Mouse (Mus musculus) kidney, postnatal 25 days (tissue): ENCODE data around the gene Ltbp3.

Experiments
- DNase-seq, 2 experiments: peaks; one replicate each; pipeline ENCODE4 v3.0.0; 2021; ENCODE audit warnings: mixed read lengths in 2 of 2

Gene Ltbp3

GRCm38 (mm10) chr19:5724549-5724941, 16.2 kb upstream of the Ltbp3 start:
- peak; percentile 78 to 88 for DNase-seq

- DNase-seq: peak in 1 of 2 experiments; percentile 59
Measured at GRCm38 (mm10) chr19:5725029-5725707, 15.5 kb upstream of the Ltbp3 start.

DNA sequence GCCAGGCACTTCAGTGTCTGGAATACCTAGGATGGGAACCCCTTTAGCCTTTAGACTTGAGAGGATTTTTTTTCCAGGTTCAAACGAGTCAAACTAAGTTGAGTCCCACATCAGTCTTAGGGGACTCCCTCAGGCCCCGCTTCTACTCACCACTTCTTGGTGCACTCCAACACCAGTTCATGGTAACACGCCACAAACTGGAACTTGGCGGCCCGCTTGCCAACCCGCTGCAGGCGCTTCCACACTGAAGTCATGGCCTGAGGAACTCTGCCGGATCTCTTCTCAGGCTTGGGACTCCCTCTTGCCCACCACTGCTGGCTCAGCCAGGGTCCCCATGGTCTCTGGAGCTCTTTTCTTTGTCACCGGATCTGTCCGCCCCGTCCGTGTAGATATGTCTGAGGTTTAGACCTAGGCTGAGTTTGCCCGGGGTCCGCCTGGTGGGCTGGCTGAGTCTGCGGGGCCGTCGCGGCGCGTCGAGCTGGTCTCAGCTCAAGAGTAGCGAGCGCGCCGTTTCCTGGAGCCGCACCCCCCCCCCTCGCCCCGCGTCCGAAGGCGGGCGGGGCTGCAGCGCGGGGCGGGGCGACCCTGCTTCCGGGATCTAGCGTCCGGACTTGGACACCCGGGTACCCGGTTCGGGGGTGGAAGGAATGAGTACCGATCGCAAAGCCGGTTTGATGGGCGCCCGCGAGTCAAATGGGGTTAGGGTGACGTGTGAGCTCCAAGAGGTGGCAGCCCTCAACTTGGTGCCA, 14.8 kb upstream of the Ltbp3 start, which contains the start of gene Ehbp1l1:
Gene Ehbp1l1, minus strand, starts transcription at position 551 of the 749 bp plus-strand sequence.
- peak; percentile 86 to 88 for DNase-seq

DNA sequence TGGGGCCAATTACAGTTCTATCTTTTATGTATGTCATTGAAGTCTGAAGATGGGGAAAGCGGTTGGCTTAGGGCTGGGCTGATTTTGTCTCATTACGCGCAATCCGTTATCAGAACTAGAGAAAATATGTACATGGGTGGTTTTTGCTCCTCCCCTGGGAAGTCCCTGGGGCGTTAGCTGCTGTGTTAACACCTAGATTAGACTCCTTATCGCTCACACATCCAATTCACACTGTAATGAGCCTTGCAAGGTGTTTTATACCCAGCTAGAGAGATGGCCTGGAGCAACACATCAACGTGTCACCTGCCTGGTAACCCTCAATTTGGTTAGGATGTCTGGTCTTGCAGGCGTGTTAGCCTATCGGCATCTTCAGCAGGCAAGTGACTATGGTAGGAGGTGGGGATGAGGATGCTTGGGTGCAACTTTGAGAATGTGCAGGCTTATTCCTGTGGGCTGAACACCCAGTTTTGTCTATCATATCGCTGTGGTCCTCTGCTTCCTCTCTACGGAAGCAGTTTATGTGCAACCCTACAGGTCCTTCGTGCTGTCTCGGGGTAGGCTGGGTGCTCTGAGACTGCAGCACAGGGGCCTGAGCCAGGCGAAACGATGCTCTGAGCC, 13.6 kb upstream of the Ltbp3 start:
- DNase-seq: no peak

DNA sequence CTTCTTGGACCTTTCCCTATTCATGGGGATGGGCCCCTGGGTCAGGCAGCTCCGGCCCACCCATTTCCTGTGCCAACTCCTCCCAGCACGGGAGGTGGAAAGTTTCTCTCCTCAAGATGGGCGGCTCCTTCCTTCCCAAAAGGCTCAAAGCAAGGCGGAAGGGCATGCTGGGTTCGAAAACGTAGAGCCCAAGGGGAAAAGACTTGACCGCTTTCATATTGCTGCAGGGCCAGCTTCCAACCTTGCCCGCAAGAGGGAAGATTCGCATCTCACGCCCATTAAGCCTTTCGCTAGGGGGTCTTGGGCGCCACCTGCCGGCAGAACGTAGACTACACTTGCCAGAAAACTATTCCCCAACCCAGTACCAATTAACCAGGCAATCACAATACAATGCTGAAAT, 13.0 kb upstream of the Ltbp3 start:
- DNase-seq: peak; percentile 87 to 93

GRCm38 (mm10) chr19:5728631-5729443, 11.9 kb upstream of the Ltbp3 start:
- peak; percentile 67 to 77 for DNase-seq

DNA sequence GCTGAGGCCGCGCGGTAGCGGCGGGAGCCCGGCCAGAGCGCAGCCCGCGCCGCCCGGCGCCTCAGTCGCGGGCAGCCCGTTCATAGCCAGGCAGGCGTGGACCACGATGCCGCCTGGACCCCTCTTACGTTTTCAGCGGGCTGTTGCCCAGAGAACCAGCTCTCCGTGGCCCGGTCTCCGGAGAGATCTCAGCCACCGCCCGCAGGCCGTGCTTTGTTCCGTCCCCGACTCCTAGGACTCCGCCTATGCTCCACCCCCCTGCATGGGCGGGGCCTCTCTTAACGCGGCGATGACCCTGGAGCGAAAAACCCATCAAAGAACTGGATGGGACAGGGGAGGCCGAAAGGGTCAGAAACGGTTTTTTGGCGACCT, 11.3 kb upstream of the Ltbp3 start, which contains the start of gene Fam89b:
Gene Fam89b, minus strand, starts transcription at position 210 of the 372 bp plus-strand sequence.
- peak; percentile 95 for DNase-seq

GRCm38 (mm10) chr19:5730314-5731186, 10.2 kb upstream of the Ltbp3 start:
- DNase-seq: peak; percentile 40 to 44

GRCm38 (mm10) chr19:5731264-5731978, 9.3 kb upstream of the Ltbp3 start:
- peak; percentile 96 to 97 for DNase-seq

GRCm38 (mm10) chr19:5734325-5734724, 6.4 kb upstream of the Ltbp3 start:
- DNase-seq: no peak

- DNase-seq: no peak
Measured at GRCm38 (mm10) chr19:5739446-5739845, 1.3 kb upstream of the Ltbp3 start.

- DNase-seq: peak; percentile 69 to 88
Measured at GRCm38 (mm10) chr19:5741641-5742240, 1.0 kb downstream of the Ltbp3 start.

DNA sequence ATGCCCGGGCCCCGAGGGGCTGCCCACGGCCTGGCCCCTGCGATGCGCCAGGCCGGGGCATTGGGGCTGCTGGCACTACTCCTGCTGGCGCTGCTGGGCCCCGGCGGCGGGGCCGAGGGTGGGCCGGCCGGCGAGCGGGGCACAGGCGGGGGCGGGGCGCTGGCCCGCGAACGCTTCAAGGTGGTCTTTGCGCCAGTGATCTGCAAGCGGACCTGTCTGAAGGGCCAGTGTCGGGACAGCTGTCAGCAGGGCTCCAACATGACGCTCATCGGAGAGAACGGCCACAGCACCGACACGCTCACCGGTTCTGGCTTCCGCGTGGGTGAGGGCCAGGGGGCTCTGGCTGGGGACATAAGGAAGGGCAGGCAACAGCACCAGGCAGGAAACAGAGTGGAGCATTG, 1.5 kb downstream of the Ltbp3 start:
- no peak for DNase-seq

DNA sequence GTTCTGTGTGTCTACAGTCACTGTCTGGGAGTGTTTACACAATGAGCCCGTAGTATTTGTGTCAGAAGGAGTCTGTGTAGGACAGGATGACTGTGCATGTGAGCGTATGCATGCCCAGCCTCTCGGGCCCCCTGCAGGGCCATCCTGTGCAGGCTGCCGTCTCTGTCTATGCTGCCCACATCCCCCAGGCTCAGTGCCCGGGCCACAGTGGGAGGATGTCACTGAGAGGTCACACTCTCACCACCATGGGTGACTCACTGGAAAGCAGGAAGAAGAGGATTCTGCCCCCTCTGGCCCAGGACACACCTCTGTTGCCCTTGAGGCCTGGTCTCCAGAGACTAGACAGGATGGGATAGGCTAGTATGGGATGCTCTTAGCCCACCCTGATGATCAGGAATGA, 2.9 kb downstream of the Ltbp3 start:
- peak in 1 of 2 experiments; percentile 67 for DNase-seq

DNA sequence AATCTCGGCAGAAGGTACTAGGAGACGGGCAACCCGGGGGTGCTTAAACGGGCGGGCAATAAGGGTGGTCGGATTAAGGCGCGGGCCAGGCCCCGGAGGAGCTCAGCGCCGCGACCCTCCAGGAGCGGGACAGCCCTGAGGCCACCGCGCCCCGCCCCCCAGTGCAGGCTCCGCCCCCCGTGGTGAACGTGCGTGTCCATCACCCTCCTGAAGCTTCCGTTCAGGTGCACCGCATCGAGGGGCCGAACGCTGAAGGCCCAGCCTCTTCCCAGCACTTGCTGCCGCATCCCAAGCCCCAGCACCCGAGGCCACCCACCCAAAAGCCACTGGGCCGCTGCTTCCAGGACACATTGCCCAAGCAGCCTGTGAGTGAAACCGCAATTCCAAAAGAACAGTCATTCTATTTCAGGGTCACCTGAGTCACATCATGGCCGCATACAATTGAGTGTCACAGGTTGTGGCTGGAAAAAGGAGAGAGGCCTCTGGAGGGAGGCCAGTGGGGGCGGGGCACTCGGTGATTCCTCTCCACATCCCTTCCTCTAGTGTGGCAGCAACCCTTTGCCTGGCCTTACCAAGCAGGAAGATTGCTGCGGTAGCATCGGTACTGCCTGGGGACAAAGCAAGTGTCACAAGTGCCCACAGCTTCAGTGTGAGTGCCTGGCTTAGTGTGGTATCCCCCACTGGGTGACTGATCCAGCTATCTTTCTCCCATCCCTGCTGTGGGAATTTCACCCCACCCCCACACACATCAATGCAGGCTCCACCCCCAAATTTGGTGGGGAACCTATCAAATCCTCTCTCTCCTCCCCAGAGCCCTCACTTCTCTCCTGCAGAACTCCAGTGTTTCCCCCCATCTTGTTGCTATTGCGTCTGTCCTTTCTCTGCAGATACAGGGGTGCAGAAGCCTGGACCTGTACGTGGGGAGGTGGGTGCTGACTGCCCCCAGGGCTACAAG, 5.3 kb downstream of the Ltbp3 start:
- no peak for DNase-seq

DNA sequence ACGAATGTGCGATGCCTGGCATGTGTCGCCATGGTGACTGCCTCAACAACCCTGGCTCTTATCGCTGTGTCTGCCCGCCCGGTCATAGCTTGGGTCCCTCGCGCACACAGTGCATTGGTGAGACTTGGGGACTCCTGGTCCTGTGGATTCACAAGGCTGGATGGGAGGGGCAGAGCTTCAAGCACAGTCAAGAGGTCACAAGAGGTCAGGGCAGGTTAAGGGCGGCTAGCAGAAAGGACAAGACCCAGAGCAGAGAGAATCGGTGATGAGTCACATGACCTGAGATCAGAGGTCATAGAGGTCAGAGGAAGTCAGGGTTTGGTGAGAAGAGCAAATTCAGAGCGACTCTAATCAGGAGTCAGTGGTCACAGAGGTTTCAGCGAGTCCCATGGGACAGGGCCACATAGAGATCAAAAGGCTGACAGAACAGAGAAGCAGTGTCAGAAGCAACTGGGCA, 6.2 kb downstream of the Ltbp3 start:
- no peak for DNase-seq

DNA sequence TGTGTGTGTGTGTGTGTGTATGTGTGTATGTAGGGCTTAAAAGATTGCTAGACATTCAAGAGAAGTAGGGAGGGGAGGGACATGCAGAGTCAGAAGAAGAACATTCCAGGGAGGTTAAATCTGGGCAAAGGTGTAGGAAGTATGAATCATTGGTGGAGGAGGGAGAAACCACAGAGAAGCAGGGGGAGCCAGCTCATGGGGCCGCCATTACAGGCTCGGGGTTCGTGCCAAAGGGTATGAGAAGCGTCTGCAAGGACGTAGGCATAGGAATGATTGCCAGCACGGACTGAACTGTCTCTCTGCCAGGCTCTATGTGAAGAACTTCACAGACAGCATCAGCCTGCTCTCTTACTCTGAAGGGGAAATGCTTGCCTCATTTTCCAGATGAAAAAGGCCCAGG, 8.8 kb downstream of the Ltbp3 start:
- no peak for DNase-seq

DNA sequence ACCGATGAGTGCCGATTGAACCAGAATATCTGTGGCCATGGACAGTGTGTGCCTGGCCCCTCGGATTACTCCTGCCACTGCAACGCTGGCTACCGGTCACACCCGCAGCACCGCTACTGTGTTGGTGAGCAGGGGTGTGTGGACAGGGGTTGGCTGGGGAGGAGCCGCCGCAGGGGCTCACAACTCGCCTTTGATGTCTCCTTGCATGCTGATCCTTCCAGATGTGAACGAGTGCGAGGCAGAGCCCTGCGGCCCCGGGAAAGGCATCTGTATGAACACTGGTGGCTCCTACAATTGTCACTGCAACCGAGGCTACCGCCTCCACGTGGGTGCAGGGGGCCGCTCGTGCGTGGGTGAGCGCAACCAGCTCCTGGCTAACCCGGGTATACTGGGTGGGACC, 10.2 kb downstream of the Ltbp3 start:
- DNase-seq: no peak

- DNase-seq: peak; percentile 75 to 85
Measured at GRCm38 (mm10) chr19:5751742-5752141, 11.0 kb downstream of the Ltbp3 start.
